Mouse (Mus musculus) stomach, embryonic 15.5 days (tissue): ENCODE results near the gene Idi2. TPM values are rescaled to one million over a fixed set of nuclear protein-coding genes. Genes with fewer than 3 reads are reported as not detected.

Source experiments
- ATAC-seq: fragments of 200-750 bp; cut with Nextera tagmentation; 2 replicates; pipeline ENCODE4 v1.8.0; 2017; ENCODE audit warnings: low read depth, moderate number of reproducible peaks, moderate TSS enrichment; ENCODE audit not compliant: insufficient read depth, low FRiP score
- H3K27ac ChIP-seq: fragments of 300-500 bp; sonication (generic); 2 replicates; pipeline ENCODE4 v1.5.1; 2015; ENCODE audit warnings: mild to moderate bottlenecking, inconsistent platforms
- H3K27me3 ChIP-seq: fragments of 300-500 bp; sonication (generic); replicated peaks from 2 replicates; pipeline ENCODE4 v1.6.1; 2015; ENCODE audit warnings: inconsistent platforms
- H3K36me3 ChIP-seq: fragments of 300-500 bp; sonication (generic); 2 replicates; pipeline ENCODE4 v1.6.1; 2015; ENCODE audit warnings: inconsistent platforms
- H3K4me1 ChIP-seq: fragments of 300-500 bp; sonication (generic); 2 replicates; pipeline ENCODE4 v1.6.1; 2015; ENCODE audit warnings: inconsistent platforms
- H3K4me2 ChIP-seq: fragments of 300-500 bp; sonication (generic); 2 replicates; pipeline ENCODE4 v1.6.1; 2015; ENCODE audit warnings: mild to moderate bottlenecking, inconsistent platforms
- H3K4me3 ChIP-seq: fragments of 300-500 bp; sonication (generic); replicated peaks from 2 replicates; pipeline ENCODE4 v1.5.1; 2015; ENCODE audit warnings: inconsistent platforms
- H3K9ac ChIP-seq: fragments of 300-500 bp; sonication (generic); 2 replicates; pipeline ENCODE4 v1.6.1; 2015; ENCODE audit warnings: inconsistent platforms
- H3K9me3 ChIP-seq: fragments of 300-500 bp; sonication (generic); 2 replicates; pipeline ENCODE4 v1.6.1; 2016; ENCODE audit warnings: inconsistent platforms
- WGBS: fragments of 180-500 bp; shearing (Covaris S2); methylation state at CpG from one replicate; pipeline ENCODE4 v1.1.7; 2015; 5-methylcytosine and 5-hydroxymethylcytosine counted together
- microRNA-seq: library from miRNA; unstranded; fragments of <30 nt; microRNA quantifications from one replicate; pipeline ENCODE4, GENCODE M21; 2016
- polyA plus RNA-seq: library from polyadenylated mRNA; unstranded; fragments of >200 nt; fragmentation: Nextera tagmentation; extraction: Ambion mirVana; gene quantifications from 2 replicates; pipeline ENCODE4 v1.2.1, GENCODE M21; 2015

The Idi2 gene
- polyA plus RNA-seq, 1 experiment from 2014 or later, result not detected

DNA sequence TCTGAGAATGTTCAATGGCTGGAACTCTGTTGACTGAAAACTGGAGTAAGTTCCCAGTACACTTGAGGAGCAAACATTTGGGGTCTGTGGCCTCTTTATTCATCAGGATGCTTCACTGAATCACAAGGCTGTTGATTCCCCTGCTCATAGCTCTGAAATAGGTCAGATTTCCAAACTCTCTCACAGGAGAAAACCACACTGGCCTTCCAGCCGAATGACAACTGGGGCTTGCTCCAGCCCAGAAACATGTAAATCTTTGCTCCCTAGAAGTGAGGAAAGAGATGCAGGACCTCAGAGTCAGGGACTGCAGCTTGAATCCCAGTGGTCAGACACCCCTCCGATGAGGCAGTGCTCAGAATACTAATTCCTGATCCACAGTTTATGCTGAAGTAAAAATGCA lies 50.6 kb downstream of the Idi2 start:
- no peak overlapping the region for H3K27ac ChIP-seq
- H3K4me2 ChIP-seq, result no peak overlapping the region
- H3K9me3 ChIP-seq, result no peaks in the 10 kb centered on the region
- no peak overlapping the region for H3K9ac ChIP-seq
- ATAC-seq, result no peak
- H3K36me3 ChIP-seq, result no peaks in the 10 kb centered on the region
- WGBS, result 76% methylated on average over 2 of the region's 2 CpGs
- no peaks in the 10 kb centered on the region for H3K27me3 ChIP-seq
- no peak overlapping the region for H3K4me3 ChIP-seq
- no peaks in the 10 kb centered on the region for H3K4me1 ChIP-seq

Small RNA genes within 50 kb of the gene (microRNA-seq; reads per million reads assigned to microRNA genes)
- not detected for gene Gm22750

Other genes with a start within 250 kb of the Idi2 start
- 16.6 and 18.2 TPM in 2 replicates for gene Wdr37, start 81.0 kb upstream of the Idi2 start, polyA plus RNA-seq
- gene Idi1, start 67.4 kb upstream of the Idi2 start, polyA plus RNA-seq, result 105 and 106 TPM in 2 replicates
- not detected in 2 replicates for gene Gm9745, start 4.6 kb upstream of the Idi2 start, polyA plus RNA-seq
- gene Gtpbp4, start 43.2 kb downstream of the Idi2 start, polyA plus RNA-seq, result 74.5 and 81.7 TPM in 2 replicates
- gene Larp4b, start 141.0 kb downstream of the Idi2 start, polyA plus RNA-seq, result 37.6 and 37.8 TPM in 2 replicates